Mouse (Mus musculus) urinary bladder, postnatal 10 days (tissue): ENCODE measurements around the gene Nhsl2.
"Not testable (repeated sequence)": the region's sequence is repeated elsewhere in the genome, so short reads cannot be mapped to it uniquely, and the experiment has no call there.

Experiments
- DNase-seq: peaks from one replicate; pipeline ENCODE4 v3.0.0; 2022; ENCODE audit warnings: low spot score

The Nhsl2 gene

GRCm38 (mm10) chrX:101849281-101849821 is at the start of gene Nhsl2:
Gene Nhsl2 (plus strand): TSS chrX:101849385.
- no peak for DNase-seq

- DNase-seq, result no peak
Observed at GRCm38 (mm10) chrX:101805512-101805911, 43.7 kb upstream of the Nhsl2 start.

GRCm38 (mm10) chrX:101811750-101812149 is 37.4 kb upstream of the Nhsl2 start:
- DNase-seq, result no peak

- no peak for DNase-seq
Observed at GRCm38 (mm10) chrX:101819163-101819562, 30.0 kb upstream of the Nhsl2 start.

GRCm38 (mm10) chrX:101819980-101820379 is 29.2 kb upstream of the Nhsl2 start:
- not testable (repeated sequence) for DNase-seq

- DNase-seq, result no peak
Observed at GRCm38 (mm10) chrX:101847191-101847795, 1.9 kb upstream of the Nhsl2 start.

- no peak for DNase-seq
Observed at GRCm38 (mm10) chrX:101849901-101850551, 841 bp downstream of the Nhsl2 start.

GRCm38 (mm10) chrX:101851566-101852354 is 2.6 kb downstream of the Nhsl2 start:
- DNase-seq, result no peak

GRCm38 (mm10) chrX:101863666-101864378 is 14.6 kb downstream of the Nhsl2 start:
- no peak for DNase-seq

- DNase-seq, result no peak
Observed at GRCm38 (mm10) chrX:101864788-101865187, 15.6 kb downstream of the Nhsl2 start.

GRCm38 (mm10) chrX:101874147-101874546 is 25.0 kb downstream of the Nhsl2 start:
- no peak for DNase-seq

GRCm38 (mm10) chrX:101874901-101875300 is 25.7 kb downstream of the Nhsl2 start:
- DNase-seq, result no peak

GRCm38 (mm10) chrX:101876136-101876535 is 27.0 kb downstream of the Nhsl2 start:
- no peak for DNase-seq

GRCm38 (mm10) chrX:101877840-101878239 is 28.7 kb downstream of the Nhsl2 start:
- no peak for DNase-seq

- no peak for DNase-seq
Observed at GRCm38 (mm10) chrX:101878546-101878945, 29.4 kb downstream of the Nhsl2 start.

- no peak for DNase-seq
Observed at GRCm38 (mm10) chrX:101882141-101882751, 33.1 kb downstream of the Nhsl2 start.

GRCm38 (mm10) chrX:101889384-101889783 is 40.2 kb downstream of the Nhsl2 start:
- no peak for DNase-seq

- no peak for DNase-seq
Observed at GRCm38 (mm10) chrX:101889813-101890469, 40.8 kb downstream of the Nhsl2 start.

GRCm38 (mm10) chrX:101893796-101894195 is 44.6 kb downstream of the Nhsl2 start:
- DNase-seq, result no peak

- no peak for DNase-seq
Observed at GRCm38 (mm10) chrX:101898341-101898740, 49.2 kb downstream of the Nhsl2 start.
